Mouse (Mus musculus) liver, embryonic 13.5 days (tissue): ENCODE data around the gene Gm8127. TPM values are rescaled to one million over a fixed set of nuclear protein-coding genes. Genes with fewer than 3 reads are reported as not detected.
"Not testable (repeated sequence)": the region's sequence is repeated elsewhere in the genome, so short reads cannot be mapped to it uniquely, and the experiment has no call there.

Source experiments
- ATAC-seq: fragments of 200-750 bp; cut with Nextera tagmentation; 2 replicates; pipeline ENCODE4 v1.8.0; 2017; ENCODE audit warnings: low read depth, mild to moderate bottlenecking, moderate number of reproducible peaks, moderate library complexity
- DNase-seq: peaks from one replicate; pipeline ENCODE4 v3.0.0; 2022
- H3K27ac ChIP-seq: fragments of 300-500 bp; sonication (generic); 2 replicates; pipeline ENCODE4 v1.5.1; 2015; ENCODE audit warnings: moderate library complexity, mild to moderate bottlenecking, inconsistent platforms
- H3K27me3 ChIP-seq: fragments of 300-500 bp; sonication (generic); 2 replicates; pipeline ENCODE4 v1.6.1; 2015; ENCODE audit warnings: mild to moderate bottlenecking, inconsistent platforms
- H3K36me3 ChIP-seq: fragments of 300-500 bp; sonication (generic); 2 replicates; pipeline ENCODE4 v1.6.1; 2015; ENCODE audit warnings: mild to moderate bottlenecking, inconsistent platforms
- H3K4me1 ChIP-seq: fragments of 300-500 bp; sonication (generic); replicated peaks from 2 replicates; pipeline ENCODE4 v1.6.1; 2015; ENCODE audit warnings: inconsistent platforms
- H3K4me2 ChIP-seq: fragments of 300-500 bp; sonication (generic); 2 replicates; pipeline ENCODE4 v1.6.1; 2015; ENCODE audit warnings: inconsistent platforms, mild to moderate bottlenecking, moderate library complexity
- H3K4me3 ChIP-seq: fragments of 300-500 bp; sonication (generic); replicated peaks from 2 replicates; pipeline ENCODE4 v1.5.1; 2015; ENCODE audit warnings: mild to moderate bottlenecking, inconsistent platforms
- H3K9ac ChIP-seq: fragments of 300-500 bp; sonication (generic); 2 replicates; pipeline ENCODE4 v1.6.1; 2015; ENCODE audit warnings: mild to moderate bottlenecking, inconsistent platforms
- H3K9me3 ChIP-seq: fragments of 300-500 bp; sonication (generic); replicated peaks from 2 replicates; pipeline ENCODE4 v1.6.1; 2016; ENCODE audit warnings: inconsistent platforms
- WGBS: fragments of 180-500 bp; shearing (Covaris S2); methylation state at CpG from one replicate; pipeline ENCODE4 v1.1.7; 2015; ENCODE audit not compliant: insufficient replicate concordance; 5-methylcytosine and 5-hydroxymethylcytosine counted together
- polyA plus RNA-seq: library from polyadenylated mRNA; unstranded; fragments of >200 nt; fragmentation: Nextera tagmentation; extraction: Ambion mirVana; gene quantifications from 2 replicates; pipeline ENCODE4 v1.2.1, GENCODE M21; 2015

Gene Gm8127
- polyA plus RNA-seq = not detected in 2 replicates

DNA sequence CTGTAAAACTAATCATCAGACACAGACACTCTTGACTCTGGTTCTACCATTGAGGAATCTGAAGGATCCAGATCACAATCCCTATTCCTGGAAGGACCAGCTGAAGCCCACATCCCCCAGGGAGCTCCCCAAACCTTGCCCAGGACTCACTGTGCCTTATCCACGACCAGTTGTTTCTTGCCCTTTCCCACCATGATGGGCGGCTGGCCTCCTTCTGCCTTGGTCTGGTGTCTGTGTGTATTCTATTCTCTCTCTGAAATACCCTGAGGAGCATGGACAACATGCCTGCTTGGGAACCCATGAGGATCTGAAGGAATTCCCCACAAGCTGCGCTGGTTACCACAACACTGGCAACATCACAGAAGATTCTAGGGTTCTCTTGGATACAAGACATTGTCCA is at the start of gene Gm8127:
Gene Gm8127, minus strand, starts transcription at position 330 of the 400 bp plus-strand sequence.
- WGBS = 50% methylated on average over 3 of the region's 3 CpGs

DNA sequence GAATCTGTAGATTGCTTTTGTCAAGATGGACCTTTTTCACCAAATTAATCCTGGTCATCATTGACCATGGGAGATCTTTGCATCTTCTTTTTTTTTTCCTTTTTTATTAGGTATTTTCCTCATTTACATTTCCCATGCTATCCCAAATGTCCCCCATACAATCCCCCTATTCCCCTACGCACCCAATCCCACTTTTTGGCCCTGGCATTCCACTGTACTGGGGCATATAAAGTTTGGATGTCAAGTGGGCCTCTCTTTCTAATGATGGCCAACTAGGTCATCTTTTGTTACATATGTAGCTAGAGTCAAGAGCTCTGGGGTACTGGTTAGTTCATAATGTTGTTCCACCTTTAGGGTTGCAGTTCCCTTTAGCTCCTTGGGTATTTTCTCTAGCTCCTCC is 44.0 kb upstream of the Gm8127 start:
- H3K9ac ChIP-seq, H3K9me3 ChIP-seq, H3K4me1 ChIP-seq, H3K36me3 ChIP-seq, H3K4me2 ChIP-seq, H3K27me3 ChIP-seq, ATAC-seq, H3K27ac ChIP-seq, H3K4me3 ChIP-seq, DNase-seq: not testable (repeated sequence)
- 33% methylated on average over 1 of the region's 1 CpGs for WGBS

More for the DNA sequence above, at the start of gene Gm8127:
- not testable (repeated sequence) for H3K27me3 ChIP-seq, H3K9me3 ChIP-seq, DNase-seq, H3K4me1 ChIP-seq, ATAC-seq, H3K36me3 ChIP-seq, H3K4me2 ChIP-seq, H3K27ac ChIP-seq, H3K4me3 ChIP-seq, H3K9ac ChIP-seq

DNA sequence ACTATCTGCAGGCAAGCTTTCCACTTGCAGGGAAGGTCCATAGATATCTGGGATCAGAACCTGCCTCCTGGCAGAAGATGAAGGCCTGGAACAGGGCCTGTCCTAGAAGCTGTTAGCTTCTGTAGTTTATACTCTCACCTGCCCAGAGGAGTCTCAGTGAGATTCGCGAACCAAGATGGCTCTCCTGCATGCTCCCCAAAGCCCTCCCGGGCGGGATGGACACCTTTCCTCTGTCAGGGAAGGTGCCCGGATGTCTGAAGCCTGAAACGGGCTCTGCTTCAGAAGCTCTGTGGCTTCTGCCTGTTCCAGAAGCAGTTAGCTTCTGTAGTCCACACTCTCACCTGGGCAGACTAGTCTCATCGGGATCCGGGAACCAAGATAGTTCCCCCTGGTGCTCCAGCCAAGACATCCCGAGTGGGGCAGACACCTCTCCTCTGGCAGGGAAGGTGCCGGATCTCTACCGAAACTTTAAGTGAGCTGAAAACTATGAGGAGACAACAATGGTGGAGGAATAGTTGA is 37.8 kb upstream of the Gm8127 start:
- not testable (repeated sequence) for H3K9me3 ChIP-seq, H3K4me2 ChIP-seq, ATAC-seq, H3K27ac ChIP-seq, H3K27me3 ChIP-seq, H3K4me3 ChIP-seq, DNase-seq, H3K36me3 ChIP-seq, H3K9ac ChIP-seq, H3K4me1 ChIP-seq
- WGBS = 70% methylated on average over 11 of the region's 11 CpGs

DNA sequence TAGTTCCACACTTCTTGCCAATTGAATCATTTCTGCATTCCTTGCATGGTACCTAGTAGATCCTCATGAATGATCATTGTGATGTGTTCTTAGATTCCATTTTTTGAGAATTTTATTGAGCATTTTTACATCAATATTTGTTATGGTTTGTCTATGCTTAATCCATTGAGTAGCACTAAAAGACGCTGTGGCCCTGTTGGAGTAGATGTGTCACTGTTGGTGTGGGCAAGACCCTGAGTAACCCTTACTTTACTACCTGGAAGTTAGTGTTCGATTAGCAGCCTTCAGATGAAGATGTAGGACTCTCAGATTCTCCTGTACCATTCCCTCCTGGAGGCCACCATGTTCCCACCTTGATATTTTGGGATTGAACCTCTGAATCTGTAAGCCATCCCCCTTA is 35.0 kb upstream of the Gm8127 start:
- not testable (repeated sequence) for DNase-seq, H3K4me2 ChIP-seq, H3K9me3 ChIP-seq, H3K27ac ChIP-seq, H3K27me3 ChIP-seq, H3K4me1 ChIP-seq, H3K4me3 ChIP-seq, ATAC-seq, H3K36me3 ChIP-seq, H3K9ac ChIP-seq
- WGBS = 29% methylated on average over 2 of the region's 2 CpGs

DNA sequence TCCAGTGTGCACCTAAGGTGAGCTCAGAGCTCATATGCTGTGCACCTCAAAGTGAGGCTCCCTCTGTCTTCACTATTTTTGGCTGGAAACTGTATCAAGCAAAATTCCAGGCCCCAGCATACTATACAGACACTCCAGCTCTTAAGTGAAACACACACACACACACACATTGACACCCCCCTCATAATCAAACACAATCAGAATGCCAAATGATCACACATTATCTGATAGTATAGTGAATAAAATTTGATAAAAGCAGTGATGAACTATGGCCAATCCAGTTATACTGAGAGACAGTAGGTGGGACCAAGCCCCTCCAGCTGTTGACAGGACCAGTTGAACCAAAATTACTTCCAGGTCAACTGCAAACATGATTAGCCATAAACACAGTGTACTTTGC is 25.9 kb upstream of the Gm8127 start:
- not testable (repeated sequence) for H3K9ac ChIP-seq, H3K27ac ChIP-seq, H3K36me3 ChIP-seq, H3K4me1 ChIP-seq, H3K4me2 ChIP-seq, H3K27me3 ChIP-seq, H3K4me3 ChIP-seq, DNase-seq, H3K9me3 ChIP-seq, ATAC-seq

DNA sequence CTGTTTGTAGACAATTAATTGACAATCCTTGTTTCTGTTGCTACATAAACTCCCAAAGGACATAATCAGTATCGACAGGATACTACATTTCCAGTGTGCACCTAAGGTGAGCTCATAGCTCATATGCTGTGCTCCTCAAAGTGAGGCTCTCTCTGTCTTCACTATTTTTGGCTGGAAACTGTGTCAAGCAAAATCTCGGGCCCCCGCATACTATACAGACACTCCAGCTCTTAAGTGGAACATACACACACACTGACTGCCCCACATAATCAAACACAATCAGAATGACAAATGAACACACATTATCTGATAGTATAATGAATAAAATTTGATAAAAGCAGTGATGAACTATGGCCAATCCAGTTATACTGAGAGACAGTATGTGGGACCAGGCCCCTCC is 15.0 kb downstream of the Gm8127 start:
- not testable (repeated sequence) for DNase-seq, H3K4me3 ChIP-seq, H3K4me2 ChIP-seq, H3K9ac ChIP-seq, H3K36me3 ChIP-seq, H3K27me3 ChIP-seq, H3K27ac ChIP-seq, ATAC-seq, H3K9me3 ChIP-seq, H3K4me1 ChIP-seq
- 66% methylated on average over 3 of the region's 3 CpGs for WGBS

DNA sequence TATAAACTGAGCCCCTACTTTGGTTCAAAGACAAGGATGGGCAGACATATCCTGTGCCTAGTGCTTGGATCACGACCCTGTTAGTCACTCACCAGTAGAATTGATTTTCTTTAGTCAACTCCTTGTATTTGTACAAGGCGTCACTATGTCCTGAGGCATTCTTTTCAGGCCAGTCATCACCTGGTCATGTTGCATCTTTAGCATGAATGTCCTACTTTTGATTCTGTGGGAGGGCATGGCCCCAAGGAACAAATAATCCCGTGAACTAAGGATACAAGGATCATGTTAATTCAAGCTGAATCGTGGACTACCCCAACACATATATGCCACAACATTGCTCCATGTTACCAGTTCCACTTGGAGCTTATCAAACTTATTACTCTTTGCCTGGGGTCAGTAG is 15.5 kb downstream of the Gm8127 start:
- H3K27ac ChIP-seq, H3K4me2 ChIP-seq, ATAC-seq, H3K27me3 ChIP-seq, H3K36me3 ChIP-seq, H3K4me3 ChIP-seq, H3K9ac ChIP-seq, DNase-seq, H3K4me1 ChIP-seq, H3K9me3 ChIP-seq: not testable (repeated sequence)
- WGBS = 38% methylated on average over 4 of the region's 4 CpGs

DNA sequence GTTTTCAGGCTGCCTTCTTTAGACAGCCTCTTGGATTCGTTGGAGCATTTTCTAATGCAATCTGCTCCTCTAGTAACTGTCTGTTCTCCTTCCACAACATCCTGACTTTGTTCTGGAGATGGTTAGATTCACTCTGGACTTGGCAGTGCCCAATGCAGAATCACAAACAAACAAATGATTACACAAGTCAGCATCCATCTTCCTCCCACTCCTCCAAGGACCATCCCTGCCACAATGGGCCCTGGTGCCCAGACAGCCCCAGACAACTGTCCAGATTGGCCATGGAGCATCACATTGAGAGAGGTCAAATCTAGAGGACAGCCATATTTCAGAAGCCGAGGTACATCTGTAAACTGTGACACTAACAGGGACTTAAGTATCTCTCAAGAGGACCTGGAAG is 16.2 kb downstream of the Gm8127 start:
- not testable (repeated sequence) for H3K9ac ChIP-seq, ATAC-seq, DNase-seq, H3K4me3 ChIP-seq, H3K4me2 ChIP-seq, H3K9me3 ChIP-seq, H3K4me1 ChIP-seq, H3K27me3 ChIP-seq, H3K36me3 ChIP-seq, H3K27ac ChIP-seq
- 40% methylated on average over 2 of the region's 2 CpGs for WGBS

DNA sequence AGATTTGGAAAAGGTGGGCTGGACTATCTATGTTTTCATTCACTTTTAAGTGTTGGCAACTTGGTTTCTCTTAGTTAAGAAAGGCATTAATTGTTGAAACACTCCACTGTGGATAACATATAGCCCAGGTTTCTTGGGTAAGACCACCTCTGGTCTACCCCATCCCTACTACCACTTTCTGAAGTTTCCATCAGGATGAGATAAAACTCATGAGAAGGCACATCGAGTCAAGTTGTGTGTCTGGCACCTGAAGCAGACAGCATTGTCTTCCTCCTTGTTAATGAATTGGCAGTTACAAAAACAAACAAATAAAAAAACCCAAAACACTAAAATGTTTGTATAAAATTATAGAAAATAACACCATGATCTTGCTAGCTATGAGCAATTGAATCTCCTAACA is 17.9 kb downstream of the Gm8127 start:
- H3K4me1 ChIP-seq, H3K9ac ChIP-seq, H3K4me2 ChIP-seq, H3K9me3 ChIP-seq, H3K27ac ChIP-seq, ATAC-seq, H3K4me3 ChIP-seq, H3K36me3 ChIP-seq, H3K27me3 ChIP-seq, DNase-seq: not testable (repeated sequence)
- 56% methylated on average over 1 of the region's 1 CpGs for WGBS

DNA sequence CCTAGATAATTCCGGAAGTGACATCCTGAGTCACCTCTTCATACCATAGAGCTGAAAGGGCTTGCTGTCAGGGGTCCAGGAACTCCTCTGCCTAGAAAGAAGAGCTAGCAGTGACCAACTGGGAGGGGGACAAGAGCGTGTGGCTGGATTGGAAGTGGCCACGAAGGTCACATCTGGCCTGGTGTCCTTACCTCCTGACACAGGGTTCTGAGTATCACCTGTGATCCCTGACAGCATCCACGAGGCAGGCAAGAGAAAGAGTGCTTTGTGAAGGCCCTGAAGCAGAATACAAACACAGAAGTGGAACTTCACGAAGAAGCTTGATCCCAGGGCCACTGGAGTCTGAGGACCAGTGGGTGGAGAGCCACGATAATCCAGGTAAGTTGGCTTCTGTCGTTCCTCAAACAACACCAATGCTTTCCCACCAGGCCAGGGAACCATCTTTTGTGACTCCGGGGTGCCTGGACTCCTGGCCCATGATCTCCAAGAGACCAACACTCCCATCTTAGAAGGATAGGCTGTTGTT is 18.6 kb downstream of the Gm8127 start, which contains the start of gene Gm9732:
Gene Gm9732, plus strand, starts transcription at position 51 of the 526 bp plus-strand sequence.
- H3K9ac ChIP-seq, H3K4me1 ChIP-seq, H3K4me3 ChIP-seq, H3K9me3 ChIP-seq, H3K27me3 ChIP-seq, H3K36me3 ChIP-seq, H3K4me2 ChIP-seq, DNase-seq, H3K27ac ChIP-seq, ATAC-seq: not testable (repeated sequence)
- 58% methylated on average over 8 of the region's 8 CpGs for whole genome bisulfite sequencing

DNA sequence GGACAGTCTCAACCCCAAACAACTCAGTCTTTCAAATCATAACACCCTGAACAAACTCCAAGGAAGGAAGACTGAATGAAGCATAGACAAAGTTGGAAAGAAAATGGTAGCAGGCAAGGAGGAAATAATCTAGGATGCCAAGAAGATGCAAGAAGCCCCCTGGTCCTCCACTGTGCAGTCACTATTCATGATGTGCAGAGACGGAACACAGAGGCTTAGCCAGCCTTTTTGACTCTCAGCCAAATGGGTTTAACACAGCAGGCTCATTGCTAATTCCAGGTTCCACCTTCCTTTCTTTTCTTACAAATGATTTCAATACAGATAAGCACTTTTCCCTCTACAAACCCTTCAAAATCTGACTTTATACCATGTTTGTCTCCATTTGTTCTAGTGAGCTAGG is 20.5 kb downstream of the Gm8127 start:
- not testable (repeated sequence) for ATAC-seq, H3K27ac ChIP-seq, H3K9ac ChIP-seq, H3K27me3 ChIP-seq, H3K4me3 ChIP-seq, H3K4me1 ChIP-seq, H3K4me2 ChIP-seq, H3K9me3 ChIP-seq, H3K36me3 ChIP-seq, DNase-seq
- WGBS = 60% methylated on average over 1 of the region's 1 CpGs

DNA sequence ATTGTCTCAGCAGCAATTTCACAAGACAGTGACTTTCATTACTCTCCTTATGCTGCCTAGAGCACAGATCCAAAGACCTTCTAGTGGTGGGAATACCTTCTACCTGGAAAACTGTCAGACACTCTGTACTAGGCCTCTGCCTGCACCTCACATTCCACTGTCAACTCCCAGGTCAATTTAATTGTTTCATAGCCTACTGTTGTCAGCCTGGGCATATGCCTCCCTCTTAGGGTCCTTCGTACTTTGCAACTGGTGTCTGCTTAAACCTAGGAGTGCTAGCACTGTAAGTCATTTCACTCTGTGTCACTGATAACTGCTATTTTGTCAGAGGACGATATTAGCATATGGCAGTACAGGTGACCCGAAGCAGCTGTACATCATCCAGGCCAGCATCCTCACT is 24.4 kb downstream of the Gm8127 start:
- not testable (repeated sequence) for H3K4me1 ChIP-seq, ATAC-seq, H3K4me2 ChIP-seq, H3K9me3 ChIP-seq, H3K36me3 ChIP-seq, H3K9ac ChIP-seq, H3K27ac ChIP-seq, H3K4me3 ChIP-seq, H3K27me3 ChIP-seq, DNase-seq
- 63% methylated on average over 3 of the region's 3 CpGs for WGBS
